Mouse (Mus musculus) testis, adult 2 months (tissue): ENCODE data around the gene Mcur1.

Source experiments
- CTCF ChIP-seq: fragments of 200-500 bp; IDR thresholded peaks from 2 replicates; pipeline ENCODE4 v1.5.1; 2012; ENCODE audit warnings: low read depth, mild to moderate bottlenecking, inconsistent platforms, low read length, moderate library complexity; ENCODE audit not compliant: control insufficient read depth, insufficient read depth, insufficient replicate concordance
- POLR2A ChIP-seq: fragments of 200-500 bp; IDR thresholded peaks from 2 replicates; pipeline ENCODE4 v1.6.1; 2012; ENCODE audit warnings: low read depth, mild to moderate bottlenecking, inconsistent platforms, low read length, moderate library complexity; ENCODE audit not compliant: control insufficient read depth

GRCm38 (mm10) chr13:43587844-43588840 is 28.2 kb upstream of the Mcur1 start:
- TF ChIP-seq CTCF (no peak), POLR2A (no peak)
